Mouse (Mus musculus) MEL (cell line): ENCODE measurements at regions not wholly inside any gene's neighbourhood (a gene's known extent, or its start where the extent isn't known, plus 50 kb on each side); places are given as distances from the start of the nearest gene placed in this dataset.

Experiments
- DNase-seq: peaks from one replicate; pipeline ENCODE4 v3.0.0; 2011; ENCODE audit warnings: low read depth, low spot score
- H3K27ac ChIP-seq: 2 replicates; pipeline ENCODE4 v1.5.1; 2012; ENCODE audit warnings: low read depth, mild to moderate bottlenecking, control low read depth, low read length, moderate library complexity; ENCODE audit not compliant: control insufficient read depth
- H3K27me3 ChIP-seq, 2 experiments: fragments of 150-350 bp in 1 of 2; sonication (generic) in 1 of 2; 2 replicates each; pipeline ENCODE4 v1.6.1; 2012; ENCODE audit warnings: low read length in 2 of 2, mild to moderate bottlenecking in 2 of 2, improper control_type of control experiment in 1 of 2, moderate library complexity in 1 of 2; ENCODE audit not compliant: insufficient read depth in 2 of 2, control insufficient read depth in 1 of 2
- H3K36me3 ChIP-seq, 2 experiments: 2 replicates each; pipeline ENCODE4 v1.6.1; 2012 to 2014; ENCODE audit warnings: low read length in 2 of 2, improper control_type of control experiment in 1 of 2, inconsistent platforms in 1 of 2, mild to moderate bottlenecking in 1 of 2; ENCODE audit not compliant: insufficient read depth in 2 of 2, control insufficient read depth in 1 of 2
- H3K4me1 ChIP-seq, 2 experiments: fragments of 150-350 bp in 1 of 2; sonication (generic) in 1 of 2; 2 replicates each; pipeline ENCODE4 v1.6.1; 2012; ENCODE audit warnings: low read length in 2 of 2, improper control_type of control experiment in 1 of 2, mild to moderate bottlenecking in 1 of 2; ENCODE audit not compliant: insufficient read depth in 2 of 2, control insufficient read depth in 1 of 2
- H3K4me3 ChIP-seq, 2 experiments: fragments of 150-350 bp in 1 of 2; sonication (generic) in 1 of 2; 2 replicates each; pipeline ENCODE4 v1.5.1; 2012; ENCODE audit warnings: low read depth in 2 of 2, low read length in 2 of 2, mild to moderate bottlenecking in 2 of 2, moderate library complexity in 2 of 2, control low read depth in 1 of 2, improper control_type of control experiment in 1 of 2; ENCODE audit not compliant: control insufficient read depth in 1 of 2, insufficient read depth in 1 of 2
- H3K79me2 ChIP-seq: 2 replicates; pipeline ENCODE4 v1.6.1; 2012; ENCODE audit warnings: mild to moderate bottlenecking, low read length, moderate library complexity; ENCODE audit not compliant: control insufficient read depth, poor library complexity, insufficient read depth
- H3K9ac ChIP-seq: 2 replicates; pipeline ENCODE4 v1.6.1; 2012; ENCODE audit warnings: low read depth, mild to moderate bottlenecking, control low read depth, low read length, moderate library complexity; ENCODE audit not compliant: control insufficient read depth, poor library complexity, severe bottlenecking
- H3K9me3 ChIP-seq: fragments of 150-350 bp; sonication (generic); replicated peaks from 2 replicates; pipeline ENCODE4 v1.6.1; 2012; ENCODE audit warnings: mild to moderate bottlenecking, low read length, improper control_type of control experiment, moderate library complexity; ENCODE audit not compliant: insufficient read depth
- CHD1 ChIP-seq: IDR thresholded peaks from 2 replicates; pipeline ENCODE4 v1.6.1; 2012; ENCODE audit warnings: low read depth, mild to moderate bottlenecking, inconsistent platforms, low read length, improper control_type of control experiment
- ELF1 ChIP-seq: IDR thresholded peaks from 2 replicates; pipeline ENCODE4 v1.6.1; 2014; ENCODE audit warnings: low read depth, mild to moderate bottlenecking, inconsistent platforms, low read length, improper control_type of control experiment, moderate library complexity
- ETS1 ChIP-seq: IDR thresholded peaks from 2 replicates; pipeline ENCODE4 v1.6.1; 2012; ENCODE audit warnings: low read depth, mild to moderate bottlenecking, inconsistent platforms, low read length, improper control_type of control experiment, moderate library complexity
- HCFC1 ChIP-seq: IDR thresholded peaks from 2 replicates; pipeline ENCODE4 v1.6.1; 2012; ENCODE audit warnings: low read depth, mild to moderate bottlenecking, inconsistent platforms, low read length, improper control_type of control experiment, moderate library complexity
- JUND ChIP-seq: IDR thresholded peaks from 2 replicates; pipeline ENCODE4 v1.6.1; 2011; ENCODE audit warnings: low read depth, mild to moderate bottlenecking, improper control_type of control experiment, low read length
- KAT2A ChIP-seq: conservative IDR thresholded peaks from 2 replicates; pipeline ENCODE4 v1.6.1; 2012; ENCODE audit warnings: low read depth, low read length, improper control_type of control experiment, inconsistent platforms
- MEF2A ChIP-seq: IDR thresholded peaks from 2 replicates; pipeline ENCODE4 v1.6.1; 2014; ENCODE audit warnings: low read depth, mild to moderate bottlenecking, inconsistent platforms, low read length, improper control_type of control experiment; ENCODE audit not compliant: poor library complexity, insufficient replicate concordance, severe bottlenecking; ENCODE audit errors: extremely low read depth
- MYB ChIP-seq: IDR thresholded peaks from 2 replicates; pipeline ENCODE4 v1.6.1; 2011; ENCODE audit warnings: mild to moderate bottlenecking, low read depth, low read length, improper control_type of control experiment
- MYC ChIP-seq: IDR thresholded peaks from 2 replicates; pipeline ENCODE4 v1.6.1; 2011; ENCODE audit warnings: low read depth, mild to moderate bottlenecking, low read length, improper control_type of control experiment, moderate library complexity
- POLR2A ChIP-seq, 2 experiments: IDR thresholded peaks; 2 replicates each; pipeline ENCODE4 v1.6.1; 2011 to 2012; ENCODE audit warnings: low read length in 2 of 2, mild to moderate bottlenecking in 2 of 2, control low read depth in 1 of 2, improper control_type of control experiment in 1 of 2, low read depth in 1 of 2, moderate library complexity in 1 of 2; ENCODE audit not compliant: control insufficient read depth in 1 of 2, insufficient read depth in 1 of 2, poor library complexity in 1 of 2
- POLR2AphosphoS2 ChIP-seq: IDR thresholded peaks from 2 replicates; pipeline ENCODE4 v1.6.1; 2011; ENCODE audit warnings: low read length, improper control_type of control experiment
- POLR2AphosphoS5 ChIP-seq: IDR thresholded peaks from 2 replicates; pipeline ENCODE4 v1.6.1; 2012; ENCODE audit warnings: low read depth, borderline replicate concordance, mild to moderate bottlenecking, inconsistent platforms, low read length, moderate library complexity, mixed read lengths
- RCOR1 ChIP-seq: IDR thresholded peaks from 2 replicates; pipeline ENCODE4 v1.6.1; 2012; ENCODE audit warnings: low read depth, mild to moderate bottlenecking, inconsistent platforms, low read length, improper control_type of control experiment
- TAL1 ChIP-seq: IDR thresholded peaks from 2 replicates; pipeline ENCODE4 v1.6.1; 2012; ENCODE audit warnings: mild to moderate bottlenecking, inconsistent platforms, low read length, moderate library complexity, mixed read lengths
- TBP ChIP-seq: IDR thresholded peaks from 2 replicates; pipeline ENCODE4 v1.8.0; 2011; ENCODE audit warnings: low read depth, low read length, improper control_type of control experiment
- TCF12 ChIP-seq: IDR thresholded peaks from 2 replicates; pipeline ENCODE4 v1.6.1; 2014; ENCODE audit warnings: low read depth, mild to moderate bottlenecking, inconsistent platforms, low read length, improper control_type of control experiment, moderate library complexity
- ZKSCAN1 ChIP-seq: IDR thresholded peaks from 2 replicates; pipeline ENCODE4 v1.6.1; 2012; ENCODE audit warnings: low read depth, mild to moderate bottlenecking, inconsistent platforms, low read length, improper control_type of control experiment, moderate library complexity
- ZNF384 ChIP-seq: IDR thresholded peaks from 2 replicates; pipeline ENCODE4 v1.6.1; 2012; ENCODE audit warnings: low read depth, mild to moderate bottlenecking, inconsistent platforms, low read length, improper control_type of control experiment

GRCm38 (mm10) chr1:23282215-23282869 is 115.2 kb downstream of the Ogfrl1 start (continued):
- TF ChIP-seq MYC (no peak), ZKSCAN1 (no peak), MYB (no peak), MEF2A (no peak), JUND (no peak), ELF1 (no peak), ETS1 (peak; percentile 93), POLR2AphosphoS5 (no peak), TCF12 (peak; percentile 99)

GRCm38 (mm10) chr1:23279827-23280226 is 117.7 kb downstream of the Ogfrl1 start:
- Histone ChIP-seq H3K27me3 (no peaks in the 10 kb centered on the region), H3K79me2 (no peaks in the 10 kb centered on the region; the same call in 1 of the 2 replicates), H3K9ac (no peak overlapping the region), H3K27ac (no peak overlapping the region), H3K4me3 (no peak overlapping the region), H3K36me3 (peaks cover 0 to 49% of the 10 kb centered on the region in 2 experiments; a peak in 3 of 4 replicates), H3K9me3 (no peaks in the 10 kb centered on the region), H3K4me1 (peaks cover 19 to 37% of the 10 kb centered on the region in 2 experiments)
- no peak for TF ChIP-seq RCOR1
- TF ChIP-seq POLR2A (IDR thresholded peaks at IDR 0.05; ENCODE audit: control insufficient read depth in 1 of 2, insufficient read depth in 1 of 2, low read depth in 1 of 2, low read length in 2 of 2, poor library complexity in 1 of 2) = no peak
- TF ChIP-seq TBP = no peak
- no peak for TF ChIP-seq CHD1
- TF ChIP-seq POLR2AphosphoS2 = no peak
- TF ChIP-seq POLR2AphosphoS5 = no peak
- no peak for TF ChIP-seq MYC
- no peak for TF ChIP-seq JUND
- TF ChIP-seq KAT2A = no peak
- DNase-seq = no peak

- Histone ChIP-seq H3K27me3 (no peaks in the 10 kb centered on the region), H3K9ac (no peak overlapping the region), H3K9me3 (no peaks in the 10 kb centered on the region), H3K27ac (no peak overlapping the region), H3K79me2 (no peaks in the 10 kb centered on the region; the same call in 1 of the 2 replicates), H3K4me1 (peaks cover 0 to 3% of the 10 kb centered on the region in 2 experiments; a peak in 2 of 4 replicates), H3K36me3 (peaks cover 0 to 14% of the 10 kb centered on the region in 2 experiments), H3K4me3 (no peak overlapping the region)
- DNase-seq = no peak
- no peak for TF ChIP-seq TAL1
- TF ChIP-seq ZNF384 = 0 out of 2 replicates have a peak, but pooled peaks have one; percentile 25
- no peak for TF ChIP-seq HCFC1
Measured at GRCm38 (mm10) chr1:23272077-23272476, 125.5 kb downstream of the Ogfrl1 start.
